Mouse (Mus musculus): Measurements from ENCODE around the gene Chrna7. TPM values are rescaled to one million over a fixed set of nuclear protein-coding genes. Genes with fewer than 3 reads are reported as not detected.

Gene Chrna7
- total RNA-seq, 2 experiments from 2014 or later: 0.52 to 0.75 TPM

DNA sequence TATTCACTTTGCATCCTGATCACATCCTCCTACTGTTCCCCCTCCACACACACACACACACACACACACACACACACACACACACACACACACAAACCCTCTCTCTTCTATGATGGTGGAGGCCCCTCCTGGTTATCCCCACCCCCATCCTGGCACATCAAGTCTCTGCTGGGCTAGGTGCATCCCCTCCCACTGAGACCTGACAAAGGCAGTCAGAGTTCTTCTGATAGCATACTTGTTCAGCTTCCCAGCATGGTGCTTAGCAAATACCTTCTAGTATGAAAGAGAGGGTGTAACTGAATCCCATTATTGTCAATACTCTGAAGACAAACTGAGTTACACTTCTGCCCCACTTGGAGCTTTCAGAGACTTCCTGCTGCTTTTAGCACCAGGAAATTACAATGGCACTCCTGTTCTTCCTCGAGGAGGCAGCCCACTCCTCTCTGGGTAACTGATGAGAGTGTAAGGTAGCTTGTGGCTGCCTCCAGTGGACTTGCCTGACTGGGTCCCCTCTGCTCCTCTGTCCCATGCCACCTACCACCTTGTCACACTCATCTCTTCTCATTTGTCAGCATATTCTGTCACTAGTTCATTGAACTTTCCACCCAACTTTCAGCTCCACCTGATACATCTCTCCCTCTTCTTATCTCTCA is 127.9 kb downstream of the Chrna7 start:
- DNase-seq: no peak

DNA sequence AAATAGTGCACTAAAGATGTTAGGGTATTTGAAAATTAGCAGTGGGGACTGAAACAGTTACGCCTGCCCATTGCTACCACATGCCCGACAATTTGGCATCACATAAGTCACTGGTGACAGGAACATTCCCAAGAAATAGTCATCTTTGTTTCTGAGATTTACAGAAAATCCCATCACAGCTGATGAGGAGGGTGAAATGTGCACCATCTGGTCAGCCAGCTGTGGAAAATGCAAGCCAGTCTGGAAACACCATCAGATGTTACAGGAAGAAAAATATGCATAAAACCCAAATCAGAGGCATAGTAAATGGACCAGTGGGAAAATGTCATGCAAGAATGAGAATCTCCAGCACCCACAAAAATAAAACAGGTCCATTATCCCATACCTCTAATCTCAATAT is 151.4 kb downstream of the Chrna7 start:
- no peak for DNase-seq

Other genes starting within 250 kb of the Chrna7 start
- under 1 TPM; 0.23 to 0.68 TPM for gene Otud7a, start 232.2 kb upstream of the Chrna7 start, total RNA-seq (2021)